Mouse (Mus musculus): ENCODE data around the gene Washc2. TPM values are rescaled to one million over a fixed set of nuclear protein-coding genes. Genes with fewer than 3 reads are reported as not detected.

Washc2 gene
- polyA plus RNA-seq, 1 experiment from 2014 or later = 47.5 TPM

GRCm38 (mm10) chr6:116266273-116267109, 58.7 kb downstream of the Washc2 start:
- Histone ChIP-seq H3K4me1 (peaks cover 32% of the 10 kb centered on the region), H3K27me3 (ENCODE audit: poor library complexity, severe bottlenecking) (no peaks in the 10 kb centered on the region), H3K27ac (peak overlapping the region; percentile 85), H3K9me3 (no peaks in the 10 kb centered on the region), H3K36me3 (replicated peaks) (peaks cover 10% of the 10 kb centered on the region), H3K4me3 (peak overlapping the region; percentile 71)
- WGBS = 16% methylated on average over 11 of the region's 11 CpGs
- DNase-seq (ENCODE audit: extremely low spot score, low spot score) = peak; percentile 77

GRCm38 (mm10) chr6:116267110-116267423, 59.2 kb downstream of the Washc2 start:
- no peak for DNase-seq (ENCODE audit: extremely low spot score, low spot score)
- Histone ChIP-seq H3K4me1 (peaks cover 32% of the 10 kb centered on the region), H3K27me3 (ENCODE audit: poor library complexity, severe bottlenecking) (no peaks in the 10 kb centered on the region), H3K9me3 (no peaks in the 10 kb centered on the region), H3K27ac (peak overlapping the region; percentile 85), H3K36me3 (replicated peaks) (peaks cover 6% of the 10 kb centered on the region), H3K4me3 (peak overlapping the region; percentile 71)
- WGBS = 92% methylated on average over 1 of the region's 1 CpGs

- H3K4me3 ChIP-seq = no peak overlapping the region
- no peaks in the 10 kb centered on the region for H3K9me3 ChIP-seq
- peaks cover 32% of the 10 kb centered on the region for H3K36me3 ChIP-seq (replicated peaks)
- WGBS = 72% methylated on average over 4 of the region's 4 CpGs
- no peak for DNase-seq (ENCODE audit: extremely low spot score, low spot score)
- H3K27me3 ChIP-seq (ENCODE audit: poor library complexity, severe bottlenecking) = no peaks in the 10 kb centered on the region
- no peak overlapping the region for H3K27ac ChIP-seq
- H3K4me1 ChIP-seq = peaks cover 8% of the 10 kb centered on the region
These were observed 67.9 kb downstream of the Washc2 start for GRCm38 (mm10) chr6:116275695-116276094.

- no peak overlapping the region for H3K4me3 ChIP-seq
- 89% methylated on average over 5 of the region's 5 CpGs for WGBS
- peaks cover 36% of the 10 kb centered on the region for H3K36me3 ChIP-seq (replicated peaks)
- no peak for DNase-seq (ENCODE audit: extremely low spot score, low spot score)
- H3K27ac ChIP-seq = no peak overlapping the region
- no peaks in the 10 kb centered on the region for H3K9me3 ChIP-seq
- no peaks in the 10 kb centered on the region for H3K27me3 ChIP-seq (ENCODE audit: poor library complexity, severe bottlenecking)
- H3K4me1 ChIP-seq = peaks cover 8% of the 10 kb centered on the region
These were observed 71.0 kb downstream of the Washc2 start for GRCm38 (mm10) chr6:116278679-116279317.

GRCm38 (mm10) chr6:116281014-116281413, 73.2 kb downstream of the Washc2 start:
- Histone ChIP-seq H3K36me3 (replicated peaks) (peaks cover 22% of the 10 kb centered on the region), H3K4me1 (no peaks in the 10 kb centered on the region), H3K4me3 (no peak overlapping the region), H3K27me3 (ENCODE audit: poor library complexity, severe bottlenecking) (no peaks in the 10 kb centered on the region), H3K9me3 (no peaks in the 10 kb centered on the region), H3K27ac (no peak overlapping the region)
- no peak for DNase-seq (ENCODE audit: extremely low spot score, low spot score)
- WGBS = 95% methylated on average over 13 of the region's 13 CpGs

- no peaks in the 10 kb centered on the region for H3K9me3 ChIP-seq
- H3K27ac ChIP-seq = no peak overlapping the region
- H3K36me3 ChIP-seq (replicated peaks) = peaks cover 17% of the 10 kb centered on the region; the same call in 1 of the 2 replicates
- H3K27me3 ChIP-seq (ENCODE audit: poor library complexity, severe bottlenecking) = no peaks in the 10 kb centered on the region
- no peak overlapping the region for H3K4me3 ChIP-seq
- H3K4me1 ChIP-seq = no peaks in the 10 kb centered on the region
- DNase-seq (ENCODE audit: extremely low spot score, low spot score) = no peak
- 48% methylated on average over 4 of the region's 4 CpGs for WGBS
These were observed 74.7 kb downstream of the Washc2 start for GRCm38 (mm10) chr6:116282546-116282945.

DNA sequence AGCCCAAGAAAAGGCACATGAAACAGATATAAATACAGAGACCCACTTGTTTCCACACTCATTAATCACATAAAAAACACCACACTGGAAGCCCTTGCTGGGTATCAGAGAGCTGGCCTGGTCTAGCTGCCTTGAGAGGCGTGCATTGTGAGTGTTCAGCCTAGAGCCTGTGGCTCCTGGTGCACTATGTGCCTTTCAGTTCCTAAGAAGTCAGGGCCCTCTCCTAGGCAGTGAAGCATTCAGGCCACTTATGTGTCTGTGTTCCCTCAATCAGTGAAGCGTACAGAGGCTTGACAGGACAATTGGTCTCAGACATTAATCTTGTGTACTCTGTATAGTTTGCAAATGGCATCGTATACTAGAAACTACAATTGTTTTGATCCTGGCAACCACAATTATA, 75.4 kb downstream of the Washc2 start:
- WGBS = 85% methylated on average over 3 of the region's 3 CpGs

DNA sequence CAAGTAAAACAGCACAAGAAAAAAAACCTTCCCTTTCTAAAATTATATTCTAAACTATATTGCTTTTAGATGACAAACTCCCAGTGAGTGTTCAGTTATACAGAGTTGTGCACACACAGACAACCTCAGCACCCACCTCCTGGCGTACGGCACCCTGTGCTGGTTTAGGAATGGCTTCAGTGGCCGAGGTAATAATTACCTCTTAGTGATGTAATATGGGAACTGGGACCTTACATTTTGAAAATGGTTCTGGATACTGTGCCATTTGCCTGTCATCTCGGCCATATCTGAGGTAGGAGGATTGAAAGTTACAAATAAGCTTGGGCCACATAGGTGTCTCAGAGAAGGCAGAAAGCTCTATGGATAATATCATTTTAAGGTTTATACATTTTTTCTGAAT, 78.5 kb downstream of the Washc2 start:
- Histone ChIP-seq H3K27ac (no peak overlapping the region), H3K4me1 (no peaks in the 10 kb centered on the region), H3K9me3 (no peaks in the 10 kb centered on the region), H3K27me3 (ENCODE audit: poor library complexity, severe bottlenecking) (no peaks in the 10 kb centered on the region), H3K36me3 (replicated peaks) (peaks cover 8% of the 10 kb centered on the region), H3K4me3 (no peak overlapping the region)
- 94% methylated on average over 4 of the region's 4 CpGs for WGBS
- DNase-seq (ENCODE audit: extremely low spot score, low spot score) = no peak

More for the DNA sequence above, 75.4 kb downstream of the Washc2 start:
- H3K4me3 ChIP-seq = no peak overlapping the region
- no peaks in the 10 kb centered on the region for H3K4me1 ChIP-seq
- H3K27me3 ChIP-seq (ENCODE audit: poor library complexity, severe bottlenecking) = no peaks in the 10 kb centered on the region
- DNase-seq (ENCODE audit: extremely low spot score, low spot score) = no peak
- H3K9me3 ChIP-seq = no peaks in the 10 kb centered on the region
- peaks cover 13% of the 10 kb centered on the region; the same call in 1 of the 2 replicates for H3K36me3 ChIP-seq (replicated peaks)
- H3K27ac ChIP-seq = no peak overlapping the region

DNA sequence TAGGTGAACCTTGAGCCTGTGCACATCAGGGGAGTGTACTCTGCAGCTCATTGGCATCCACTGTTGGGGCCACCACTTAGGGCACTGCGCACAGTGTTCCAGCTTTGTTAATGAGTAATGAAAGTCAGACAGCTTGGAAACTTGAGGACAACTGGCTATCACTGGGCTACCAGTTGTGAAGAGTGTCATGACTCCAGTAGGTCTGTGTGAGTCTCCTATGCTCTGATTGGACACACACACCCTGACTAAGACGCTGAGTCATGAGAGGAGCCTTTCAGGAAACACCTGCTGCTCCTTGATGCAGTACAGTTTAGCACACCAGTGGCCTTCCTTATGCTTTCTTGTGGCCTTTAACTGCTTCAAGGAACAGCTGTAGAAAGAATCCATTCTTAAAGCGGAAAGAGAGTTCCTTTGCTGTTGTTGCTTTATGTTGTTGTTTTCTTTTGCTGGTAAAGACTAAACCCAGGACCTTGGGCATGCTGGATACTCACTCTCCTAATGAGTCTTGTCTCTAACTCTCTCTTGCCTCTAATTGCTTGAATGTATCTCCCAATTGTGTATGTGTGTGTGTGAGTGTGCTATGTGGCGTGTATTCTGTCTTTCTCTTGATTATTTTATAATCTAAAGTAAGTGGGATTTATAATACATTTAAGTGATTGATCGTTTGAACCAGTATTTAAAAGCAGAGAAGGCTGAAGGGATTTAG, 79.2 kb downstream of the Washc2 start:
- H3K27me3 ChIP-seq (ENCODE audit: poor library complexity, severe bottlenecking) = no peaks in the 10 kb centered on the region
- peaks cover 8% of the 10 kb centered on the region for H3K36me3 ChIP-seq (replicated peaks)
- WGBS = 84% methylated on average over 5 of the region's 5 CpGs
- no peaks in the 10 kb centered on the region for H3K9me3 ChIP-seq
- H3K4me1 ChIP-seq = no peaks in the 10 kb centered on the region
- H3K27ac ChIP-seq = no peak overlapping the region
- no peak for DNase-seq (ENCODE audit: extremely low spot score, low spot score)
- no peak overlapping the region for H3K4me3 ChIP-seq

GRCm38 (mm10) chr6:116311411-116311810, 103.6 kb downstream of the Washc2 start:
- H3K36me3 ChIP-seq (replicated peaks) = no peaks in the 10 kb centered on the region; the same call in 1 of the 2 replicates
- H3K27me3 ChIP-seq (ENCODE audit: poor library complexity, severe bottlenecking) = no peaks in the 10 kb centered on the region
- WGBS = 98% methylated on average over 2 of the region's 2 CpGs
- no peak for DNase-seq (ENCODE audit: extremely low spot score, low spot score)
- 0 out of 2 replicates have a peak, but pooled peaks cover 4% of the 10 kb centered on the region for H3K4me1 ChIP-seq
- no peak overlapping the region for H3K4me3 ChIP-seq
- H3K9me3 ChIP-seq = no peaks in the 10 kb centered on the region
- no peak overlapping the region for H3K27ac ChIP-seq

Data from forebrain, embryonic 10.5 days (tissue).